Mouse (Mus musculus) embryonic stem cell, embryonic (primary cell): ENCODE measurements around the gene Tmem262.

Experiments
- CTCF ChIA-PET, 4 experiments: fragments of 300-600 bp in 2 of 4; fragments of 350-600 bp in 2 of 4; sonication (Branson Sonifier 250); formaldehyde crosslinking; loops; one replicate each; lab custom pipeline; 2022; ENCODE audit warnings: inconsistent platforms in 2 of 4; lab: Charles Lee
- POLR2A ChIA-PET, 4 experiments: fragments of 300-600 bp in 2 of 4; fragments of 350-600 bp in 2 of 4; sonication (Branson Sonifier 250); formaldehyde crosslinking; loops; one replicate each; lab custom pipeline; 2022; ENCODE audit warnings: antibody characterized with exemption in 4 of 4, inconsistent platforms in 1 of 4; lab: Charles Lee

Tmem262 gene

DNA sequence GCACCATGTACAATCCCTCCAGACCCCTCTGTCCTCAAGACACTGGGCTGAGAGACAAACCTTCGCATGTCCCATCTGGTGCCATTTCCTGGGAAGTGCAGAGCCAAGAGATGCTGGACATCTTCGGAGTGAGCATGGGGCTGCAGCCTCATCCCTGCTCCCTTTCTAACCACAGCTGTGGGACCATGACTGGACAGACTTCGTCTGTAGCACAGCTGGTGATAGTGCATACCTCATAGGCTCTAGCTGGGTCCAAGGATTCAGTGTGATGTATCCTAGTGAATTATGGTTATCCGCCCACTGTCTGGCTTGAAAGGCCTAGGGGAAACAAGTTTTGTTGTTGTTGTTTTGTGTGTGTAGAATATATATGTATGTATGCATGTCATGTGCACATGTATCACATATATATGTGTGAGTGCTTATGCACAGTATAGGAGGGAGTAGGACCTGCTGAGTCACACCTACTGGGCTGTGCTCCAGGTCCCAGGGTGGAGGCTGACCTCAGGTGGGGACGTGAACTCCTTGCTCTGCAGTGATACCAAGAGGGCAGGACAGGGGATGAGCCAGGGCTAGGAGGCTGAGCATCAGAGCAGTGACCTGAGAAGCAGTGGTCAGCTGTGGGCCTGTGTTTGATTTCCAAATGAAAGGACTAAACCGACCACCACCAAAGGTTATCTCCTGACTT lies 22.5 kb downstream of the Tmem262 start:
- ChIA-PET POLR2A (interaction anchor here in 3 of 4 experiments (0.7 to 11.0 kb wide), 10 partner anchors 10 to 46 kb away, joined by 3 to 137 read pairs (median 6); partner anchors contain the start of genes AC131692.1 (in 1 of the 3), Cdca5 (in 1 of the 3), Snx15 (in 1 of the 3) and Tm7sf2 (in 1 of the 3)), CTCF (interaction anchor here in 1 of 4 experiments (2.4 kb wide), 1 partner anchor 315 kb away, joined by 7 read pairs; no protein-coding TSS in a partner anchor)

DNA sequence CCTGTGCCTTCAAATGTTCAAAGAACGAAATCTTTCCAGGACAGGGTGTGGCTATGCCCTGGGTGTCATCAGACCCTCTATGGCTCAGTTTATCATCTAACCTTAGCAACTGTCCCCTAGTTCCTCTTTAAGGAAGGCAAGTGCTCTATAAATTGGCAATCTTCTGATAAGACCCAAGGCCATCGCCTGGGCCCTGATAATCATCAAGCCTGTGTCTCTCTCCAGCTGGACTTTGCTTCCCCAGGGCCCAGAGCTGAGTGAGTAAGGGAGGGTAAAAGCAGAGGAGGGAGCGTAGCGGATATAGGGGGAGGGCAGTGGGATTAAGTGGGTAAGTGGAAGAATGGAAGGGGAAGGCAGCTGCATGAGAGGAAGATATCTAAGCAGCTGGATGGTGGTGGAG lies 24.6 kb downstream of the Tmem262 start:
- POLR2A ChIA-PET: interaction anchor here in 3 of 4 experiments (0.6 to 11.0 kb wide), 7 partner anchors 13 to 147 kb away, joined by 3 to 137 read pairs (median 4); partner anchors contain the start of genes Sac3d1 (in 2 of the 3), AC131692.1 (in 1 of the 3), Arl2 (in 1 of the 3) and Cdca5 (in 1 of the 3)
- CTCF ChIA-PET: no interaction called here

DNA sequence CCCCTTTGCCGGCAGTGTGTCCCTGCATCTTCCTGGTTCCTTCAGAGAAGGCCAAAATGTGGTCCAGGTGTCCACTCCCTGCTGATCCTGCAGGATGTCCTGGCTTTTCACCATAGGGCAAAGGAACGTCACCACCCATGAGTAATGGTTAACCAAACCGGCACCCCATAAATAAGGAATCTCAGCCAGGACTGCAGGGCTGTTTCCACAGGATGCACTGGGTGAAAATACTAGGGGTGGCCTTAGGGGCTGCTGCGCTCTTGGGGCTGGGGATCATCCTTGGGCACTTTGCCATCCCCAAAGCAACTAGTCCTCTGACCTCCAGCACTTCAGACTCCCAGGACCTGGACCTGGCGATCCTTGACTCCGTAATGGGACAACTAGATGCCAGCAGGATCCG lies 25.8 kb downstream of the Tmem262 start, which contains the start of gene Naaladl1:
Gene Naaladl1, plus strand, starts transcription at position 197 of the 400 bp plus-strand sequence.
- CTCF ChIA-PET: no interaction called here
- POLR2A ChIA-PET: interaction anchor here in 3 of 4 experiments (0.5 to 11.0 kb wide), 6 partner anchors 13 to 64 kb away, joined by 3 to 137 read pairs (median 3); partner anchors contain the start of genes AC131692.1 (in 1 of the 3), Cdca5 (in 1 of the 3), Fau (in 1 of the 3) and Mrpl49 (in 1 of the 3)

DNA sequence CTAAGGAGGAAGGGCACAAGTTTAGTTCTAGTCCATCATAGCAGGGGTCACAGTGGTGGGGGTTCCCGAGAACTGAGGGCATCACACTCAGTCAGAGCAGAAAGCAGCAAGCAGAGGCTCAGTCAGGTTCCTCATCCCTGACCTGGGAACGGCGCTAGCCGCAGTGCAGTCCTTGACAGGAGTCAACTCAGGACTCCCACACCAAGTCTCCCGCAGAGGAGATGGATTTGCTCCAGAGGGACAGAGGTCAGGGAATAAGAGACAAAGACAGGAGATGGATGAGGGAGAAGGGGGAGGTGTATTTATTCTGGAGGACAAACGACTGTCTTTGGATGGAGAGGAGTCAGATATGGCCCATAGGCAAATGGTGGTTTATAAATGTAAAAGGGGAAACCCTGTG lies 33.3 kb downstream of the Tmem262 start:
- ChIA-PET CTCF (no interaction called here), POLR2A (interaction anchor here in 1 of 4 experiments (2.2 kb wide), 1 partner anchor 24 kb away, joined by 12 read pairs; no protein-coding TSS in a partner anchor)

DNA sequence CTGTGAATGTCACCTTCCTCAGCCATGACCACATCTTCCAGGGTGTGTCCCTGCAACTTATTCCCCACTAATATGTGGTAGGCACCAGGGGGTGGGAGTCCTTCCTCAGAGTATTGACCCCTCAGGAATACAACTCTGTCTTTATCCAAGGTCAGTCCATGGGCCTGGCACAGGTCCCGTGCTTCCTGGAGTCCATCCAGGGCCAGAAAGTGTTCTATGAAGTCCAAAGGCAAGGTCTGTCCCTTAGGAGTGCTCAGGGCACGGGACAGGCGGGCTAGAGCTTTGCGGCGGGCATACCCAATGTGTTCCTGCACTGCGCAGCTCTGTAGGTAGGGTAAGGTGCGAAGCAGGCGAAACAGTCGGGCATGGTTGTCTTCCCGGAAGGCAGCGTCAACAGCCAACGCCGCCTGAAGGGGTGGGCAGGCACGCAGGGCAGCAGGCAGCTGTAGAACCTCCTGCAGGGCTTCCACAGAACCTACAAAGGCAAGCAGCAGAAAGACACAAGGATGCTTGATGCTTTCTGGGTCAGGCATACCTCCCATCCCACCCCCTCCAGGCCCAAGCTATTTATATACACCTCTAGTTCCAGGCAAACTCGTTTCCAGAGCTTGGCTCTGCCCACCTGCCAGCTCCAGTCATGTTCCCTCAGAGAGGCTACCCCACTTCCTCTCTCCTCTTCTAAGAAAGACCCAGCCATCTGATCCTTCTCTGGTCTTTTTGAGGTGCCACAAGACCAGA lies 36.4 kb downstream of the Tmem262 start:
- ChIA-PET POLR2A (interaction anchor here (0.6 to 11.3 kb wide), 17 partner anchors 11 to 277 kb away, joined by 3 to 135 read pairs (median 4); partner anchors contain the start of genes Cdca5 (in 4 of the 4), Zfpl1 (in 4 of the 4), Snx15 (in 2 of the 4) and Arl2 (in 1 of the 4)), CTCF (interaction anchor here in 1 of 4 experiments (0.6 to 1.5 kb wide), 3 partner anchors 25 to 211 kb away, joined by 3 read pairs; partner anchors contain the start of gene Tmem262)

DNA sequence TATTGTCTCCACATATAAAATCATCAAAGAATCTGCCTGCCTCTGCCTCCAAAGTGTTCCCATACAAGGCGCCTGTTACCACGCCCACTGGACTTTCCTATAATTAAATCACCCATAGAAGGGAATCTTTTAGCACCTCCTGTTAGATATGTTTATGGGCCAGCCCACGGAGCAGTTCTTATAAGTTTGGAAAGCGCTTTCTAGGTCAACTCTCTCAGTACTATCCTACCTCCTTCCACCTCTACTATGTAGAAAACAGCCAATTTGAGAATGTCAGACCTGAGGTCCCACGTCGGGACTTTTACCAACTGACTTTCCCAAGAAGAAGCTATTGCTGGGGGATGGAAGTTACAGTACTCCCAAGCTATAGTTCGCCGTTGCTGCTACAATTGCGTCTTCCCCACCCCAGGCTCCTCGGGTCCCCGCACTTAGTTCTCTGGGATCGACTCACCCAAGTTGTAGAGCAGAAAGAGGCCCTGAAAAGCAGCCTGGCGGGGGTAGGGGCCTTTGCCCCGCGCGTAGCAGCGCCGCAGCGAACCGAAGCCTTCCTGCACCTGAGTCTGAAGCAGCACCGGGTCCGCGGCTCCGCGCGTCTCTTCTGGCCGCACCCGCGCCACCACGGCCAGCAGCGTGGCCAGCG lies 37.6 kb downstream of the Tmem262 start:
- POLR2A ChIA-PET: interaction anchor here in 3 of 4 experiments (0.6 to 11.3 kb wide), 44 partner anchors 9 to 339 kb away, joined by 3 to 135 read pairs (median 5); partner anchors contain the start of genes Snx15 (in 3 of the 3), Cdca5 (in 2 of the 3), Men1 (in 2 of the 3) and Tm7sf2 (in 2 of the 3)
- CTCF ChIA-PET: interaction anchor here in 3 of 4 experiments (0.6 to 1.8 kb wide), 4 partner anchors 10 to 119 kb away, joined by 3 to 8 read pairs (median 6); partner anchors contain the start of genes Cdca5 (in 1 of the 3), Ppp2r5b (in 1 of the 3), Snx15 (in 1 of the 3) and Zfpl1 (in 1 of the 3)

DNA sequence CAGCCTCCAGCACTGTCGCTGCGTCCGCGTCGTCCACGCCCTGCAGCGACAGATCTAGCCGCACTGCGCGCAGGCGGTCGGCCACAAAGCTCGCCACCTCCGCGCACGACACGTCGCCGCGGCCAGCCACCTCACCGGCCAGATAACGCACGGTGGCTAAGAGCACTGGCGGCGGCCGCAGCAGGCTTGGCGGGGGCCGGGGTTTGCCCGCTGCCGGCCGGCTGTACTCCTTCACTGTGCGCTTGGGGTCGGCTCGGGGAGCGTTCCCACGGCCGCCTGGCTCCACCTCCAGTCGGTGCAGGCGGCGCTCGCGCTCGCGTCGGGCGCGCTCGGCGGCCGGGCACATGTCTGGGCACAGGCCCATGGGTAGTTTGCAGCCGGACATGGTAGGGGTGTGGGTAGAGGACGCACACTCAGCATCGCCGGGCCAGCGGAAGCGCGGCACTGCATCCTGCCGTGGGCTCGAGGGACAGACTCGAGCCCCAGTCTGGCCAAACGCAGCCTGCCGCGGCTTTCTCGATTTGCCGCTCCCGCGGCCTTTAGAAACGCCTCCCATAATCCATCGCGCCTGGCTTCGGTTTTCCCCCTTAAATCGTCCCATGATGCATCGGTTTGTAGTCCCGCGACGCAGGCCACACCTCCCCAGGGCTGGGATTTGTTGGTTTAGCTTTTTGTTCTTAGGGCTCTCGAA lies 38.3 kb downstream of the Tmem262 start, which contains the start of gene Sac3d1:
Gene Sac3d1, minus strand, starts transcription at position 665 of the 691 bp plus-strand sequence.
- ChIA-PET CTCF (interaction anchor here in 3 of 4 experiments (0.5 to 1.8 kb wide), 16 partner anchors 9 to 331 kb away, joined by 3 to 8 read pairs (median 4); partner anchors contain the start of genes Snx15 (in 2 of the 3), Arl2 (in 1 of the 3), Atg2a (in 1 of the 3) and Capn1 (in 1 of the 3)), POLR2A (interaction anchor here (0.6 to 11.3 kb wide), 112 partner anchors 9 to 1514 kb away, joined by 3 to 135 read pairs (median 4); partner anchors contain the start of genes Arl2 (in 3 of the 4), Cdca5 (in 3 of the 4), Snx15 (in 3 of the 4) and Tm7sf2 (in 3 of the 4))

DNA sequence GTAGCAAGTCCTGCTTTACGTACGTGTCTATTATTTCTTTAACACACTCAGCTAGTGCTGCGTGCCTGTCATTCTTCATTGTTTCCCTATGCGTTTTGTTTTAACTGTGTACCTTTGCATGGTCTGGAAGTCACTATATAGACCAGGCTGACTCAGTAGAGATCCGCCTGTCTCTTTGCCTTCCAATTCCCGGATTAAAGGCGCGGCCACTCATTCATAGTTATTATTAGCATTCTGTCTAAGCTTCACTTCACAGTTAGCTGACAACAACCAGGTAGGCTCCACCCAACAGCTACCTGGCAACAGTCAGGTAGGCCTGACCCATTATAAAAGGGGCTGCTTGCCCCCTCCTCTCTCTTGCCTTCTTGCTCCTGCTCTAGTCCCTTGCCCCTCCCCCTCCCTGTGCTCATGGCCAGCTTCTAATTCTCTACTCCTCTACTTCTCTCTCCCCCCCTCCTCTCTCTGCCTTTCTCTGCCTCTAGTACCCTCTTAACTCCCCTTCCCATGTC lies 38.9 kb downstream of the Tmem262 start:
- ChIA-PET CTCF (interaction anchor here in 3 of 4 experiments (0.5 to 1.8 kb wide), 15 partner anchors 9 to 332 kb away, joined by 3 to 8 read pairs (median 4); partner anchors contain the start of genes Snx15 (in 2 of the 3), Arl2 (in 1 of the 3), Atg2a (in 1 of the 3) and Capn1 (in 1 of the 3)), POLR2A (interaction anchor here (0.6 to 11.3 kb wide), 108 partner anchors 9 to 1806 kb away, joined by 3 to 135 read pairs (median 4); partner anchors contain the start of genes Arl2 (in 3 of the 4), Cdca5 (in 3 of the 4), Snx15 (in 3 of the 4) and Tm7sf2 (in 3 of the 4))

DNA sequence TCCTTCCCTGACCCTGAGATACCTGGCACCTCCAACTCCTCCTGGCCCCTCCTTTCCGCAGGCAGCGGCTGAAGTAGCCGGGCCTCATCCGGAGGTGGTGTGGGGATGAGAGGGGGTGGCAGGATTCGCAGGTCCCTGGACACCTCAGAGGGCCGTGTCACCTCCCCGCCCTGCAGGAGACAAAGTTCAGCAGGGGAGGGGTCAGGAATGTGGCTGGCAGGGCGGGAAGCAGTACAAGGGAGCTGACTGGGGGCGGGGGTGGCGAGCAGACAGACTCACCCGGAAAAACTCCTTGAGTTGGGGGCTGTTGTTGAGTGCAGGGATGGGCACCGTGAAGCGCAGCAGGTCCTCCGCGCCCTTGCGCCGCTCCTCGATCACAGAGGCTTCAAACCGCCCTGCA lies 41.9 kb downstream of the Tmem262 start:
- CTCF ChIA-PET: interaction anchor here in 3 of 4 experiments (0.6 to 3.1 kb wide), 6 partner anchors 18 to 104 kb away, joined by 3 to 8 read pairs (median 3); partner anchors contain the start of gene Tm7sf2 (in 1 of the 3)

DNA sequence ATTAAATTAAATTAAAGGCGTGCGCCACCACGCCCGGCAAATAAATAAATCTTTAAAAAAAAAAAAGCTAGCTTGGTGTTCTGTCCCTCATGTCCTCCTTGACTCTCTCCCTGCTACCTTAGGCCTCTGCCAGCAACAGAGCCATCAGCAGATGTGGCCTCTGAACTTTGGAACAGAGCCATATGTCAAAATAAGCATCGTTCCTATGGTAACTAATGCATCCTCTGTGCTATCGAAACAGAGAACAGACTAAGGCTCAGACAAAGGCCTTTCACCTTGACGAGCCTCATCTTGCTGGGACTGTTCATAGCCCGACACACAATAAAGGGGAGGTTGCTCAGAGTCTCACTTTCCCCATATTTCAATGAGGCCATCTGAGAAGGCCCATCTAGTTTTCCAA lies 43.5 kb downstream of the Tmem262 start:
- ChIA-PET POLR2A (interaction anchor here in 2 of 4 experiments (0.6 to 11.3 kb wide), 13 partner anchors 13 to 336 kb away, joined by 3 to 135 read pairs (median 4); partner anchors contain the start of genes Cdca5 (in 2 of the 2), Tm7sf2 (in 2 of the 2), Zfpl1 (in 2 of the 2) and Arl2 (in 1 of the 2)), CTCF (interaction anchor here in 2 of 4 experiments (0.5 to 1.3 kb wide), 4 partner anchors 105 to 336 kb away, joined by 3 to 6 read pairs (median 4); partner anchors contain the start of gene Pola2 (in 2 of the 2))

More for the DNA sequence above, 41.9 kb downstream of the Tmem262 start:
- POLR2A ChIA-PET: interaction anchor here in 3 of 4 experiments (0.6 to 11.3 kb wide), 31 partner anchors 17 to 1606 kb away, joined by 3 to 135 read pairs (median 4); partner anchors contain the start of genes Capn1 (in 2 of the 3), Cdca5 (in 2 of the 3), Mrpl49 (in 2 of the 3) and Tm7sf2 (in 2 of the 3)

DNA sequence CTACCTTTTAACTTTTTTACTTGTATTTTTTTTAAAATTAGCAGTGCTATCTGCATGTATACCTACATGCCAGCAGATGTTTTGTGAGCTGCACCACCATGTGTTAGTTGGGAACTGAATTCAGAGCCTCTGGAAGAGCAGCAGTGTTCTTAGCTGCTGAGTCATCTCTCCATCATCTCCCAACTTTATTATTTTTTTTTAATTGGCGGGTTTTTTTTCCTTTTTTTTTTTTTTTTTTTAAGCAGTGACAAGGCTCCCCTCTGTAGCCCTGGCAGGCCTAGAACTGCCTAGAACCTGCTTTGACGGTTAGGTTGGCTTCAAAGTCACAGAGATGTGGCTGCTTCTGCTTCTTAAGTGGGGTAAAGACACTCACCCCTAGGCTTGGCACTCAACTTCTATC lies 45.1 kb downstream of the Tmem262 start:
- CTCF ChIA-PET: interaction anchor here in 2 of 4 experiments (0.6 to 1.4 kb wide), 5 partner anchors 33 to 338 kb away, joined by 3 to 5 read pairs (median 4); no protein-coding TSS in a partner anchor

DNA sequence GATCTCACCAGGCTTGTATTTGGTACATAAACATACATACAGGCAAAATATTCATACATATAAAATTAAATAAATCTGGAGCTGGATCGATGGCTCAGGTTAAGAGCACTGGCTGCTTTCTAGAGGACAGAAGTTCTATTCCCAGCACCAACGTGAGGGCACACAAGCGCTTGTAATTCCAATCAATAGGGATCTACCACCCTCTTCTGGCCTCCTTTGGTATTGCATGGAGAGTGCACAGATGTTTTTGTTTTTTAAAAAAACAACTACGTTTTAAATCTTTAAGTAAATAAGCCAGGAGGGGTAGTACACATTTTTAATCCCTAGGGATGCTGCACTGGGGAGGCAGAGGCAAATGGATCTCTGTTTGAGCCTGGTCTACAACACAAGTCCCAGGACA lies 46.5 kb downstream of the Tmem262 start:
- ChIA-PET CTCF (interaction anchor here in 2 of 4 experiments (1.4 to 2.6 kb wide), 2 partner anchors 34 to 108 kb away, joined by 3 to 9 read pairs; no protein-coding TSS in a partner anchor), POLR2A (interaction anchor here in 2 of 4 experiments (1.7 to 3.0 kb wide), 7 partner anchors 41 to 338 kb away, joined by 6 to 23 read pairs (median 14); partner anchors contain the start of genes Capn1 (in 1 of the 2), Cdca5 (in 1 of the 2) and Zfpl1 (in 1 of the 2))

More for the DNA sequence above, 45.1 kb downstream of the Tmem262 start:
- POLR2A ChIA-PET: interaction anchor here (0.5 to 11.3 kb wide), 12 partner anchors 28 to 725 kb away, joined by 3 to 135 read pairs (median 3); partner anchors contain the start of genes Cdca5 (in 2 of the 4) and Zfpl1 (in 2 of the 4)

DNA sequence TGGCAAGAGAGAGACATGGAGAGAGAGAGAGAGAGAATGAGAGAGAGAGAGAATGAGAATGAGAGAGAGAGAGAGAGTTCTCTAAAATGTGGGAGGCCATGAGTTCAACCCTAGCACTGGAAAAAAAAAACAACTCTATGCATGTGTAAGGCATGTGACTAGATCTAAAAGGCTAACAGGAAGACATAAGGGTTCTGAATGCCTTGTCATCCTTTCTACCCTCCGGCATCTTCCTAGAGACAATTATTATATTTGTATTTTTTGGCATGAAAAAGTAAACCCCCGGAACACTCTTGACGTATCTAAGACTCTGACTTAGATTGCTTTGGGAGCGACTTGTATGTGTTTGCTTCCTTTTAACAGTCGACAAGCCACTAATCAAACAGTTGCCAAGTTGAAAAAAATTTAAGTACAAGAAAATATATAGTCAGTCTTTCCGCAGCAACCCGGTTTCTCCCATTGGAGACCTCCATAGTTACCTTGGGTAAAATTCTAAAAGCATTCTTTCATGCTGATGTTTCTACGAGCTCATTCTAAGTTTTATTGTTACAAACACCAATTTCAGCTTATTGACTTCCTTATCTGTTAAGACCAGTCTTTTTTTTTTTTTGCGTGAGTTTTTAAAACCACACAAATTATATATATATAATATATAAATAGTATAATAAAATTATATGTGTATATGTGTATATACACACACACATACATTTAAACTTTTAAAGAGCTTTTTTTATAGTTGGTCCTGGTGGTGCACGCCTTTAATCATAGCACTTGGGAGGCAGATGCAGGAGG lies 47.2 kb downstream of the Tmem262 start:
- ChIA-PET POLR2A (interaction anchor here (0.5 to 3.0 kb wide), 111 partner anchors 8 to 664 kb away, joined by 3 to 44 read pairs (median 5); partner anchors contain the start of genes Cdca5 (in 4 of the 4), Zfpl1 (in 4 of the 4), Arl2 (in 3 of the 4) and Pola2 (in 3 of the 4)), CTCF (interaction anchor here (0.5 to 2.6 kb wide), 36 partner anchors 8 to 402 kb away, joined by 3 to 23 read pairs (median 4); partner anchors contain the start of genes Arl2 (in 3 of the 4), Batf2 (in 3 of the 4), Pola2 (in 2 of the 4) and Sac3d1 (in 2 of the 4))
